Mouse (Mus musculus) urinary bladder, postnatal 25 days (tissue): ENCODE results near the gene Tspan17.

Source experiments
- DNase-seq: peaks from one replicate; pipeline ENCODE4 v3.0.0; 2022; ENCODE audit warnings: low spot score

Gene Tspan17

DNA sequence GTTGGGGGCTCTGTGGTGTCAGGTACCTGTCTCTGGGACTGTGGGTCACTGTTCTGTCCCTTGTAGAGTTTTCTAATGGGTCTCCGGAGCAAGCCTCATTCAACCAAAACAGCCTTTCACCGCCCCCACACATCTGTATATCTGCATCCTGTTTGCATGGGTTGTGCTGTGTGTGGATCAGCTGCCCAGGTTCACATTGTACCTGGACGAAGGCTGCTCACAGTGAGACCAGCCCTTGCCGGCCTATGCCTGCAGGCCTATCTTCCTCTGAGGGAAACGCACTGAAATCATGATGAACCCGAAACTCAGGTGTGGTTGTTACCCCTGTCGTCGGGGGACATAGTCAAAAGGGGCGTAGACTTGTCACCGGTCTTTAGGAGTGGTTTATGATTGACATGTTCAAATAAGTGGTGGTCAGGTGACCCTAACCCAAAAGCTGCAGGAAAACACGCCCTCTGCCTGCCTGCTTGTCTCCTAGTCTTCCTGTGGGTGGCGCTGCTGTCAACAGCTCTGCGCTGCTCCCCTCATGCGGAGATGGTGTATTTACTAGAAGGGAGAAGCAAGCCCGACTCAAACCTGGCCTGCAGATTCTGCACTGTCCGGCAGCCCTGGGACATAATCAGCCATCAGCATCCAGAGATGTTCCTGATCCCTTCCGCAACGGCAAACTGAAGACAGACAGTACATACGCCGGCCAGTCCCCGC, 16.1 kb downstream of the Tspan17 start:
- DNase-seq: no peak

DNA sequence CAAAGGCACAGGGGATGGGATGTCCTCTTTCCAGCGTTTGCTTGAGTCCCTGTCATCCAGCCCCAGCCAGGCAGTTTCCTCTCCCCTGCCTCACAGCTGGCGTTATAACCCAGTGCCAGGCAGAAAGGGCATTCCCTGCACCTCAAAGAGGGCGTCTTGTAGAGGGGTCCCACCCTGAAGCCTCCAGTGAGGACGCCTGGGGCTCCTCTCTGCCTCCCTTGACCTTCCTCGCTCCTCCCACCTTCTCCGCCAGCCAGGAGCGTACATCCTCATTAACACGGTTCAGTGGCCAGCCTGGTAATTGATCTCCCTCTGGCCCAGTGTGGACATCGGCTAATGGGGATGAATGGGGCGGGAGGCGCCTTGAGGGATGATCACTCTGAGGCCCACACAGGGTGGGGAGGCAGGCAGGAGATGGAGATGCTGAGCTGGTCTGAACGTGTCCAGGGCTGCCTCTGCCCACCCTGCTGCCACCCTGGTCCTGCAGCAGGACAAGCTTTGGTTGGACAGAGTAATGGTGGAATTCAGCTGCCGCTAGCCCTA, 17.3 kb downstream of the Tspan17 start:
- no peak for DNase-seq

DNA sequence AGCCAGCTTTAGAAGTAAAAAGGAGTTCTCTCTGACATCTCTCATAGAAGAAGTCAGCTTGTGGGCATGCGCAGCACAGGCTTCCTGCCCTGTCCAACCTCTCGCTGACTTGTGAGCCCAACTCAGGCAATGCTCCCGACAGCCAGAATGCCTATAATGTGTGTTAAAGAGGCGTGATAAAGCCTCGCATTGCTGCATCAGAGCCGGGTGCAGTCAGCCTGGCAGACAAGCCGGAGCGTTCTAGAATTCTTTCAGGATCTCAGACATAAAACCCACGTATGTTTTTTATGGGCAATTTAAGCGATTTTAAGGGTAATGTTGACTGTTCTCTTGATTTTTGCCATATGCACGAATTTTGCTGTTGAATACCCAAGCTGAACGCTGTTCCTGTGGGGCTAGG, 18.9 kb downstream of the Tspan17 start:
- DNase-seq: no peak

DNA sequence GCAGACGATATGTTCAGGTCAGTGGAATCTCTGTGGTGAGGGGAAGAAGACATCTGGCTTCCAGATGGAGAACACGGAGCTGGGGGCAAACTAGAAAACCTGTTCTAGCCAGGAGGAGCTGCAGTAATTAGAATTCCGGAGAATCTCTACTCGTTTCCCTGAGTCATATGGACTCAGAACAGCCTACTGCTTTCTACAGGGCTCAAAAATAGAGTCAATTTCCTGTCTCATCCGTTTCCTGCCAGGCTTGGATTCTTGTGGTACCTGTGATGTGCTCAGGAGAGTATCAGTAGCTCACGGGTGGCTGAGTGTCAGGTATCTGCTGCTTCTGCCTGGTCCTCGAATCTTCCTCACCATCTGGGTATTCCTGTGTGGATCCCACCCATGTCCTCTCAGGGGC, 22.3 kb downstream of the Tspan17 start:
- no peak for DNase-seq

DNA sequence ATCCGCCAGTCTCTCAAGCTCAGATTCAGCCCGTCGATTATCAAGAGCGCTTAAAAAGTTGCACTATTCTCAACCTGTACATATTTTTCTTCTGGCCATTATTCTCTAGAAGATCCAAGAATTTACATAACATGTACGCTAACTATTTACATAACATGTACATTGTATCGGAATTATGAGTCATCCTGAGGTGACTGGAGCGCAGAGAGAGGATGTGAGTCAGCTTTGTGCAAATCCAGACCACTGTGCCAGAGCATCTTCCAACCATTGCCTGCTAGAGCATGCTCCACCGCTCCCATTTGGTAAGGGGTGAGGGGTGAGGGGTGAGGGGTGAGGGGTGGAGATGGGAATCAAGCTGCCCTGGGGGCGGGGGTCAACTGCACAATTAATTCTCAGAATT, 24.2 kb downstream of the Tspan17 start:
- no peak for DNase-seq

DNA sequence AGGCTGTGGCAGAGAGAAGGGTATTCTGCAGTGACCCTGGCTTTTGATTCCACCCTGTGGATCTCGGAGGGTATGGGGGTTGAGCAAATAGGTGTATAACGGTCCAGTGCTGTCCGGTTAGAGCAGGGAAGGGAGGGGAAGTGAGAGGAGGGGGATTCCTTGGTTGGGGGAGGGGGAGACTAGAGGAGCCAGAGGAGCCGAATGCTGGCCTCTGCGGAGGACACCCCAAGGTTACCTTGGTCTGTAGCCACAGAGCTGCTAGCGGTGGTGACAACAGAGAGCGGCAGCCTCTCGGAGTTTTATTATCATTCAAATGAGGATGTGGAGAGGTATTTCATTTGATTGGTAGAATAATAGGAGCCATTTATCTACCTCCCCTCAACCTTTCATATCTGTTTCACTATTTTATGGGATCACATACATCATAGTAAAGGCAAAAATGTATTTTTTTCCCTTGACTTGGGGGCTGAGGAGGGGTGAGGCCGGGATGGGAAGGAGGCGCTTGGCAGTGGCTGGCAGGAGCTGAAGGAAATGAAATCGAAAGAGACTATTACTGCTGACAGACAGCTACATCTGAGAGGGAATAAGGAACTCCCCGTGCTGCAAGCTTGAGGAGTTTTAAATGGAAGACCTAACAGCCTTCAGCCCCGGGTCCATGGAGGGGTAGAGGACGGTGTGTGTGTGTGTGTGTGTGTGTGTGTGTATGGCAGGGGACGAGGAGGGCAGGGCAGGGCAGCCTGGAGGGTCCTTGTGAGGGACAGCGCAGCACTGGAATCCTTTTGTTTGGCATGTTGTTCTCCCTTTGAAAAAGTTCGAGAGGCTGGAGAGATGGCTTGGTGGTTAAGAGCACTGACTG, 29.4 kb downstream of the Tspan17 start:
- no peak for DNase-seq

DNA sequence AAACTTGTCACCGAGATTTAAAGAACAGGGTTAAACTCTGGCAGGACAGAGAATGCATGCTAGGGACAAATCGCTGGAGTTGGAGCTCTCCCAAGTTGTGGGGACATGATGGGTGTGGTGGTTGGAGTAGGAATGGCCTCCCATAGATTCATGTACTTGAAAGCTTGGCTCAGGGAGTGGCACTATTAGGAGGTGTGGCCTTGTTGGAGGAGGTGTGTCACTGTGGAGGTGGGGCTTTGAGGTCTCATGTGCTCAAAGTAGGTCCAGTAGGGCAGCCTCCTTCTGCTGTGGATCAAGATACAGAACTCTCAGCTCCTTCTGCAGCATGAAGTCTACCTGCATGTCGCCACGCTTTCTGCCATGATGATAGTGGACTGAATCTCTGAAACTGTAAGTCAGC, 31.9 kb downstream of the Tspan17 start:
- DNase-seq: no peak

DNA sequence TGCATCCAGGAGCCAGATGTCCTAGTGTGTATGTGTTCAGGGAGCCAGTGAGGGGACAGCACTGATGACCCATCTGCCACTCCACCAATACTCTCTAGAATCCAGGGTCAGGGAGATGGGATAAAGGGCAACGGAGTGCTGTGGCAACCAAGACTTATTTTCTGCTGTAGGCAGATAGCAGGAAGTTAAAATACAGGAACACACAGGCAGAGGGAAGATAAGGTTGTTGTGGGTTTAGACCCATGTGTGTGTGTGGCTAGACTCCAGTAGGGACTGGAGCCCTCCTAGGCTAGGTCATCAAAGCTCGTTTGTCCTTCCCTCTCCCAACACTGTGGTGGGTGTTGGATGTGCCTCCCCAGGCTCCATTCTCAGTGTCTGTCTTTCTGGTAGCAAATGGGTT, 32.8 kb downstream of the Tspan17 start:
- no peak for DNase-seq

DNA sequence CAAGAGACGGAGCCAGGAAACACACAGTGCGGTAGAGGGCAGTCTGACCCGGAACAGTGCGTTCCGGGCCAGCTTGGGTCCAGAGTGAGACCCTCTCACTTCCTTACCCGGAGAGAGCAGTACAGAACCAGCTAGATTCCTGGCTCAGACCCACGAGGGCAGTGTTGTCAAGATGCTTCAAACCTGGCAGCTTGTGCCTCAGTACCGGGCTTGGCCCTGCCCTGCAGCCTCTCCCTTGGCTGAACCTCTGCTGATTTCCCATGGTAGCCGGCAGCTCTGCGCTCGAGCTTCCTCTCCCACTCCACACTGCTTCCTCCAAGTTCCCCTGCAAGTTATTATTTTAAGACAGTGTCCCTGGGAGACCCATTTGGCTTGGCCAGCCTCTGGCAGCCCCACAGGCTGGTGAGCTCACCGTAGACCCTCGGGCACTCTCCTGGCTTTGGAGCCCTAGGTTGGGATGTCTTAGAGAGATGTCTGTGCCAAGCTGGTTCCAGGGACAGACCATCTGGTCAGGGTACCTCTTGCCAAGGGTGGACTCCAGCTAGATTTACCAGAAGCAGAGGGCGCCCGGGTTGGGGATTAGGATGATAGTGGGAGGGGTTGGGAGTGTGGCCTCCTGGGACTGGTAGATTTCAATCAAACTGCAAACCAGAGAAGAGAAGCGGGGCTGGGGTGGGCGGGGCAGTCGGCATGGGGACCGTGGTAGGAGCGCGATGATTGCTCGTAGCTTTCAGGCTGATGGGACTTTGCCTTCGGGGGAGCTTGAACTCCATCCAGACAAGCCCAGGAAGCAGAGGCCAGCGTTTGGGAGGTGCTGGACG, 35.1 kb downstream of the Tspan17 start:
- no peak for DNase-seq

DNA sequence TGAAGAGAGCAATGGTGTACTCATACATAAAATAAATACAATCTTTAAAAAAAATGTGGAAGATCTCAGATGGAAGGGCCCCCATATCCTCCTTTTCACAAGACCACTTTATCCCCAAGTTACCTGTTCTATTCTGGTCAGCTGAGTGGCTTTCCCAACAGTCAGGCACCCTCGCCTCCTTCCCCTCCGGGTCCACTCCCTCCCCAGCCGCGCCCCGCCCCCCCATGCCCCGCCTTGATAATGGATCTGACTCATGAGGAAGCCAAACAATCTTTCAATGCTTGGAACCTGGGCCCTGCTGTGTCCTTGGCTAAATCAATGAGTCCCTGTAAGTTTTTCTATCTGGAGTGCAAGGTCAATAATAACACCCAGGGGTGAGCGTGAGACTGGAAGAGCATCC, 38.8 kb downstream of the Tspan17 start:
- no peak for DNase-seq

DNA sequence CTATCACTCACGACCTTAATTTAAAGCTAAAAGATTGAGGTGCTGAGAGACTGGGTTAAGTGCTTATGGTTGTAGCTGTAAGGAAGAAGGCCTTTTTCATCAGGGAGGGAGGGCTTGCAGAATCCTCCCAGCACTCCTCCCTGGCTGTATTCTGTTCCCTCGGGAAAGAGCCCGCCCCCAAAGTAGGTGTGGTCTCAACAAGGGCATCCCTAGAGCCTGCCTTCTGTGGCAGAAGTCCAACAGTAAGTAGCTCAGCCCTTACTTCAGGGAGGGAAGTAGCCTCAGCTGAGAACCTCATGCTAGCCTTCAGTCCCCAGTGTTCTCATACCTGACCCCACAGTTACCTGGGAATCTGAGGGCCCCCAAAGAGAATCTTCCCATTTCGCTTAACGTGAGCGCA, 39.3 kb downstream of the Tspan17 start:
- no peak for DNase-seq

DNA sequence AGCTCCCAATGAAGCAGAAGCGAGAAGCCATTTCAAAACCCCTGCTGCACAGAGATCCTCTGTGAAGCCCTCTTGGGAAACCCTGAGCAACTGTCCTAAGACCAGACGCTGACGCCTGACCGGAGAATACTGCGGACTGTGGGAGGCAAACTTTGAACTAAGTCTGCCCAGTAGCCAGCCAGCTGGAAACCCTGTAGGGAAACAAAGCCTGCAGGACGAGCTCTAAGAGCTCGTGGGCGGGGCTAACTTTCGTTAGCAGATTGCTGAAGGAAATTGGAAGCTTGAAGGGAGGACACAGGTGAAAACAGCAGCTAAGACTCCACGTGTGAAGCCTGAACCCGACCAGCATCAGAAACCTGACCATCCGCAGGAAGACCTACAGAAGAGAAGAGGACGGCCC, 40.3 kb downstream of the Tspan17 start:
- no peak for DNase-seq

DNA sequence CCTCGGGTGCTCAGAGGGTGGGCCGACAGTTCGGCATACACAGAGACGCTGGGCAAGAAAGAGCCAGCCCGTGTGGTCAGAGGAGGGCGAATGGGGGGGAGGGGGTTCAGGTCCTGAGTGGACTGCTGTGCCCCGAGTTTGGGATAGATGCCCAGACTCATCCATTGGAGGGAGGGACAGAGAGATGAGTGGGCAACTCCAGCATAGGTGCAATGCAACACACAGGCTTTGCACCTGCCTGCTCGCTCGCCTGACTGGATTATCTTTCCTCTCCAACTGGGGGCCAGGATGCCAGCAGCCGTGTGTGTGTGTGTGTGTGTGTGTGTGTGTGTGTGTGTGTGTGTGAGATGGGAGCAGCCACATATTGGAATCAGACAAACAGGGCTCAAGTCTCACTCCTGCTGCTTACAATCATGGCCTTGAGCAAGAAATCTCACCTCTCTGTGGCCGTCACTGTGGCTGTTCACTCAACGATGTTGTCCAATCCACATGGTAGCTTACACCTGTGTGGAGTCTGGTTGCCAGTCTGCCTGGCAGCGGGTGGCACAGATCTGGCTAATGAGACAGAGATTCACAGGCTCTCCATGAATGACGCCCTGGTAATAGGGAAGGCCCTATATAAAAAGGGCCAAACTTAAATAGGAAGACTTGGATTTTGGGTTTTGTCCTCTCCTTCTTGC, 47.3 kb downstream of the Tspan17 start:
- no peak for DNase-seq

DNA sequence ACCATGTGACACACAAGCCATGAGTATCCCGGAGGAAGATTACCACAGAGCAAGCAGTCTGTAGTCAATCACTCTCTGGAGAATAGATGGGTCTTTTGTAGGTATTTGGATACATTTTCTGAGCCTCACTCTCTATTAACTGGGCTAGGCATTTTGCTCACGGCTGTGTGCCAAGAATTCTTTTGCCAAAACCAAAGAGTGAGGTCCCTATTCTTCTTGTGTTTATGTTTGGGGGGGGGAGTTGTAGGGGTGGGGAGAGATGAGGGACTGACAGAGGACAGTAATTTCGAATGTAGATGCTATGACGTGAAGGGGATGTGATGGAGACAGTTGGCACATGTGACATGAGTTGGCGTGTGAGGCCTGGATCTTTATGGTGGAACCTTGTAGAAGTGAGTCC, 47.9 kb downstream of the Tspan17 start:
- DNase-seq: no peak

DNA sequence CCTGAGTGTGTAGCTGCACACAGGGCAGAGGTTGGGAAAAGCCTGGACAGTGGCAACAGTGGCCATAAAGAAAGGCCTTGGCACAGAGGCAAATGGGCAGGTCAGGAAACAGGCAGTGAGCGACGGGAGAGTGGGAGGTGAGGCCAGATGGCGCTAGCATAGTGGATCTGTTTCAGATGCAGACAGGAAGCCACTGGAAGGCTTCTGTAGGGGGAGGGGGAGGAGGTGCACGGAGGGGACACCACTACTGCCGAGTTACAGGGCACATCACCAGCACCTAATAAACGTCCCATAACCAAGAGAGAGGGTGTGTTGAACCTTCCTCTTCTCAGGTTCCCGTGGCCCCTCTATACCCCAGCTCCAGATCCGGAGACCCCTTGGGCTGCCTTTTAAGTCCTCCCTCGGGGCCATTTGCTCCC, 48.3 kb downstream of the Tspan17 start:
- no peak for DNase-seq

DNA sequence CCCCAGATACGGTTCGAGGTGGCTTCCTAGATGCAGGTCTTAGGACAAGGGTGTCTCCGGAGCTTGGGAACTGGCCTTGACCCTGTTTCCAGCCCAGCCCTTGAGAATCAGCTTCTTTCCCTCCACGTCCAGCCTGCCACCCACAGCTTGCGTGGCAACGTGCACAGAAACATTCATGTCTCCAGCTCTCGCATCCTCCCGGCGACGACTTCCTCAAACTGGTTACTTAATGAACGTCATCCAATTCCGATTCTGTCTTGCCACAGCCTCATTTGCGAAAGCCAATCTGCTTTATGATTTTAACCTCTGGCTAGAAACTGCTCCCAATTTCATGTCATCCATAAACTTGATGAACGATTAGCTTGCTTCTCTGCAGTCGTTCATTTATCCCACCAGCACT, 49.4 kb downstream of the Tspan17 start:
- DNase-seq: no peak

DNA sequence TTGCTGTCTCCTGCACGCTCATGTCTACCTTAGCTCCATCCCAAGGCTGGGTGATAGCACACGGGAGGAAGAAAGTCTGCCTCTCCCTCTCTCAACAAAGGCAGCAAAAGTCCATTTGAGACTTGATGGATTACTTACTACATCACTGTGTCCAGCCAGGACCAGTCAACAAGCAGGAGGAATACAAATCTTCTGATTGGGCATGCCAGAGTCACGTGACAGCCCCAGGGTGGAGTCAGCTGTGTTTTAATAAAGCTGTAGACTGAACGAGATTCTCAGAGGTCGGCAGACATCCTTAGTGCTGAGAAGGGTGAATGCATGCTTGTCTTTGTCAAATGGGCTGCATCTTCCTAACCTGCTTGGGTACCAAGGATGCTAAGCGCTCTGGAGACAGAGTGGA, 50.0 kb downstream of the Tspan17 start:
- no peak for DNase-seq

DNA sequence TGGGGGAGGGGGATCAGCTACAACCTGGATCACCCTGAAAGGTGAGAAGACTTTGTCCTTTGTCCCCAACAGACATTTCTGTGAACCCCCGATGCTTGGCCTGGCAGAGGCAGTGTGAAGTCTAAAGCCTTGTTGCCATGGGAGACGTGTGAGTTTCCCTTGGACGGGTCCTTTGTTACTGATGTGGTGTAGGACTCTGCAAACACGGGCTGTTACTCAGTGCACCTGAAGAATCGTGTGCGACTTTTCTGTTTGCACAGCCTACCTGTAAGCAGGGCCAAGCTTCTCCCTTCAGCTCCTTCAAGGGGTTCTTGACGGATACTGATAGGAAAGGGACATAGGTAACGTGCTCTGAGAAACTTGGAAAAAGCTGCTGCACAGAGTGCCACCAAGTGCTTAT, 55.4 kb downstream of the Tspan17 start:
- no peak for DNase-seq
